Mouse (Mus musculus) MEL (cell line): ENCODE measurements around the gene Akp3. TPM values are rescaled to one million over a fixed set of nuclear protein-coding genes. Genes with fewer than 3 reads are reported as not detected.

Experiments used
- DNase-seq: peaks from one replicate; pipeline ENCODE4 v3.0.0; 2011; ENCODE audit warnings: low read depth, low spot score
- H3K27ac ChIP-seq: 2 replicates; pipeline ENCODE4 v1.5.1; 2012; ENCODE audit warnings: low read depth, mild to moderate bottlenecking, control low read depth, low read length, moderate library complexity; ENCODE audit not compliant: control insufficient read depth
- H3K27me3 ChIP-seq, 2 experiments: fragments of 150-350 bp in 1 of 2; sonication (generic) in 1 of 2; 2 replicates each; pipeline ENCODE4 v1.6.1; 2012; ENCODE audit warnings: low read length in 2 of 2, mild to moderate bottlenecking in 2 of 2, improper control_type of control experiment in 1 of 2, moderate library complexity in 1 of 2; ENCODE audit not compliant: insufficient read depth in 2 of 2, control insufficient read depth in 1 of 2
- H3K36me3 ChIP-seq, 2 experiments: 2 replicates each; pipeline ENCODE4 v1.6.1; 2012 to 2014; ENCODE audit warnings: low read length in 2 of 2, improper control_type of control experiment in 1 of 2, inconsistent platforms in 1 of 2, mild to moderate bottlenecking in 1 of 2; ENCODE audit not compliant: insufficient read depth in 2 of 2, control insufficient read depth in 1 of 2
- H3K4me1 ChIP-seq, 2 experiments: fragments of 150-350 bp in 1 of 2; sonication (generic) in 1 of 2; 2 replicates each; pipeline ENCODE4 v1.6.1; 2012; ENCODE audit warnings: low read length in 2 of 2, improper control_type of control experiment in 1 of 2, mild to moderate bottlenecking in 1 of 2; ENCODE audit not compliant: insufficient read depth in 2 of 2, control insufficient read depth in 1 of 2
- H3K4me3 ChIP-seq, 2 experiments: fragments of 150-350 bp in 1 of 2; sonication (generic) in 1 of 2; 2 replicates each; pipeline ENCODE4 v1.5.1; 2012; ENCODE audit warnings: low read depth in 2 of 2, low read length in 2 of 2, mild to moderate bottlenecking in 2 of 2, moderate library complexity in 2 of 2, control low read depth in 1 of 2, improper control_type of control experiment in 1 of 2; ENCODE audit not compliant: control insufficient read depth in 1 of 2, insufficient read depth in 1 of 2
- H3K79me2 ChIP-seq: 2 replicates; pipeline ENCODE4 v1.6.1; 2012; ENCODE audit warnings: mild to moderate bottlenecking, low read length, moderate library complexity; ENCODE audit not compliant: control insufficient read depth, poor library complexity, insufficient read depth
- H3K9ac ChIP-seq: 2 replicates; pipeline ENCODE4 v1.6.1; 2012; ENCODE audit warnings: low read depth, mild to moderate bottlenecking, control low read depth, low read length, moderate library complexity; ENCODE audit not compliant: control insufficient read depth, poor library complexity, severe bottlenecking
- H3K9me3 ChIP-seq: fragments of 150-350 bp; sonication (generic); replicated peaks from 2 replicates; pipeline ENCODE4 v1.6.1; 2012; ENCODE audit warnings: mild to moderate bottlenecking, low read length, improper control_type of control experiment, moderate library complexity; ENCODE audit not compliant: insufficient read depth
- CHD1 ChIP-seq: IDR thresholded peaks from 2 replicates; pipeline ENCODE4 v1.6.1; 2012; ENCODE audit warnings: low read depth, mild to moderate bottlenecking, inconsistent platforms, low read length, improper control_type of control experiment
- CHD2 ChIP-seq: IDR thresholded peaks from 2 replicates; pipeline ENCODE4 v1.6.1; 2011; ENCODE audit warnings: low read length, improper control_type of control experiment
- E2F4 ChIP-seq: IDR thresholded peaks from 2 replicates; pipeline ENCODE4 v1.6.1; 2011; ENCODE audit warnings: low read depth, low read length, improper control_type of control experiment, borderline replicate concordance
- ETS1 ChIP-seq: IDR thresholded peaks from 2 replicates; pipeline ENCODE4 v1.6.1; 2012; ENCODE audit warnings: low read depth, mild to moderate bottlenecking, inconsistent platforms, low read length, improper control_type of control experiment, moderate library complexity
- GATA1 ChIP-seq: IDR thresholded peaks from 2 replicates; pipeline ENCODE4 v1.6.1; 2011; ENCODE audit warnings: low read depth, low read length, improper control_type of control experiment
- HCFC1 ChIP-seq: IDR thresholded peaks from 2 replicates; pipeline ENCODE4 v1.6.1; 2012; ENCODE audit warnings: low read depth, mild to moderate bottlenecking, inconsistent platforms, low read length, improper control_type of control experiment, moderate library complexity
- JUND ChIP-seq: IDR thresholded peaks from 2 replicates; pipeline ENCODE4 v1.6.1; 2011; ENCODE audit warnings: low read depth, mild to moderate bottlenecking, improper control_type of control experiment, low read length
- KAT2A ChIP-seq: conservative IDR thresholded peaks from 2 replicates; pipeline ENCODE4 v1.6.1; 2012; ENCODE audit warnings: low read depth, low read length, improper control_type of control experiment, inconsistent platforms
- MAFK ChIP-seq: IDR thresholded peaks from 2 replicates; pipeline ENCODE4 v1.6.1; 2011; ENCODE audit warnings: low read depth, mild to moderate bottlenecking, low read length, improper control_type of control experiment, borderline replicate concordance
- MAZ ChIP-seq: IDR thresholded peaks from 2 replicates; pipeline ENCODE4 v1.6.1; 2012; ENCODE audit warnings: low read depth, mild to moderate bottlenecking, inconsistent platforms, low read length, improper control_type of control experiment
- MXI1 ChIP-seq: IDR thresholded peaks from 2 replicates; pipeline ENCODE4 v1.6.1; 2011; ENCODE audit warnings: mild to moderate bottlenecking, low read depth, low read length, improper control_type of control experiment
- MYB ChIP-seq: IDR thresholded peaks from 2 replicates; pipeline ENCODE4 v1.6.1; 2011; ENCODE audit warnings: mild to moderate bottlenecking, low read depth, low read length, improper control_type of control experiment
- MYC ChIP-seq: IDR thresholded peaks from 2 replicates; pipeline ENCODE4 v1.6.1; 2011; ENCODE audit warnings: low read depth, mild to moderate bottlenecking, low read length, improper control_type of control experiment, moderate library complexity
- NRF1 ChIP-seq: IDR thresholded peaks from 2 replicates; pipeline ENCODE4 v1.6.1; 2014; ENCODE audit warnings: low read depth, mild to moderate bottlenecking, inconsistent platforms, low read length, improper control_type of control experiment, moderate library complexity; ENCODE audit not compliant: poor library complexity, insufficient read depth, severe bottlenecking
- POLR2AphosphoS2 ChIP-seq: IDR thresholded peaks from 2 replicates; pipeline ENCODE4 v1.6.1; 2011; ENCODE audit warnings: low read length, improper control_type of control experiment
- POLR2AphosphoS5 ChIP-seq: IDR thresholded peaks from 2 replicates; pipeline ENCODE4 v1.6.1; 2012; ENCODE audit warnings: low read depth, borderline replicate concordance, mild to moderate bottlenecking, inconsistent platforms, low read length, moderate library complexity, mixed read lengths
- SMC3 ChIP-seq: IDR thresholded peaks from 2 replicates; pipeline ENCODE4 v1.6.1; 2011; ENCODE audit warnings: low read depth, low read length, improper control_type of control experiment
- TAL1 ChIP-seq: IDR thresholded peaks from 2 replicates; pipeline ENCODE4 v1.6.1; 2012; ENCODE audit warnings: mild to moderate bottlenecking, inconsistent platforms, low read length, moderate library complexity, mixed read lengths
- TBP ChIP-seq: IDR thresholded peaks from 2 replicates; pipeline ENCODE4 v1.8.0; 2011; ENCODE audit warnings: low read depth, low read length, improper control_type of control experiment
- TCF12 ChIP-seq: IDR thresholded peaks from 2 replicates; pipeline ENCODE4 v1.6.1; 2014; ENCODE audit warnings: low read depth, mild to moderate bottlenecking, inconsistent platforms, low read length, improper control_type of control experiment, moderate library complexity
- UBTF ChIP-seq: IDR thresholded peaks from 2 replicates; pipeline ENCODE4 v1.6.1; 2012; ENCODE audit warnings: low read depth, mild to moderate bottlenecking, inconsistent platforms, low read length, improper control_type of control experiment, moderate library complexity, borderline replicate concordance; ENCODE audit not compliant: insufficient read depth
- USF2 ChIP-seq, 2 experiments: IDR thresholded peaks; 2 replicates each; pipeline ENCODE4 v1.6.1; 2011 to 2012; ENCODE audit warnings: improper control_type of control experiment in 2 of 2, low read length in 2 of 2, borderline replicate concordance in 1 of 2, inconsistent platforms in 1 of 2, low read depth in 1 of 2, mild to moderate bottlenecking in 1 of 2; ENCODE audit not compliant: insufficient read depth in 1 of 2
- ZKSCAN1 ChIP-seq: IDR thresholded peaks from 2 replicates; pipeline ENCODE4 v1.6.1; 2012; ENCODE audit warnings: low read depth, mild to moderate bottlenecking, inconsistent platforms, low read length, improper control_type of control experiment, moderate library complexity
- ZMIZ1 ChIP-seq: IDR thresholded peaks from 2 replicates; pipeline ENCODE4 v1.6.1; 2012; ENCODE audit warnings: low read depth, mild to moderate bottlenecking, inconsistent platforms, low read length, improper control_type of control experiment, moderate library complexity
- ZNF384 ChIP-seq: IDR thresholded peaks from 2 replicates; pipeline ENCODE4 v1.6.1; 2012; ENCODE audit warnings: low read depth, mild to moderate bottlenecking, inconsistent platforms, low read length, improper control_type of control experiment
- polyA plus RNA-seq, 2 experiments: library from polyadenylated mRNA; stranded (reverse) in 1 of 2; unstranded in 1 of 2; fragments of >175 nt in 1 of 2; fragments of >200 nt in 1 of 2; gene quantifications; 2 replicates each; pipeline versions ENCODE4 v1.2.1 to v1.2.4; 2012; ENCODE audit warnings: low replicate concordance in 2 of 2, low read depth in 1 of 2; ENCODE audit not compliant: insufficient read length in 2 of 2, insufficient read depth in 1 of 2, missing spikeins in 1 of 2
- total RNA-seq: library from RNA; depleted of rRNA; stranded (reverse); fragments of 300-350 nt; gene quantifications from 2 replicates; pipeline ENCODE4 v1.2.3, GENCODE M21; 2012

The Akp3 gene
- total and polyA plus RNA-seq, 3 experiments: 0.04 TPM; not detected in 2

GRCm38 (mm10) chr1:87089828-87090227, 34.9 kb upstream of the Akp3 start, which contains the start of gene Alppl2:
Alppl2 (minus strand) TSS chr1:87089928.
- Histone ChIP-seq H3K4me3 (no peak within 1 kb of the TSS), H3K9ac (no peak within 1 kb of the TSS), H3K4me1 (no peaks in the 10 kb centered on the region), H3K9me3 (no peaks in the 10 kb centered on the region), H3K79me2 (no peaks in the 10 kb centered on the region), H3K27ac (no peak within 1 kb of the TSS), H3K27me3 (no peaks in the 10 kb centered on the region), H3K36me3 (no peaks in the 10 kb centered on the region)
- no peak for DNase-seq
- TF ChIP-seq POLR2AphosphoS2 (no peak), ZMIZ1 (no peak), ZNF384 (no peak), TAL1 (no peak), E2F4 (no peak), JUND (no peak), USF2 (IDR thresholded peaks at IDR 0.05; ENCODE audit: borderline replicate concordance in 1 of 2, insufficient read depth in 1 of 2, low read depth in 1 of 2, low read length in 2 of 2) (no peak), HCFC1 (no peak), ETS1 (no peak), POLR2AphosphoS5 (no peak), MAZ (no peak), TBP (no peak), GATA1 (no peak), TCF12 (no peak), NRF1 (no peak), MAFK (no peak)

- Histone ChIP-seq H3K27me3 (no peaks in the 10 kb centered on the region), H3K27ac (no peak overlapping the region), H3K9me3 (no peaks in the 10 kb centered on the region), H3K36me3 (no peaks in the 10 kb centered on the region), H3K9ac (no peak overlapping the region), H3K4me3 (no peak overlapping the region), H3K79me2 (no peaks in the 10 kb centered on the region), H3K4me1 (no peaks in the 10 kb centered on the region; a peak in 2 of 4 replicates)
- DNase-seq: no peak
- TF ChIP-seq ZMIZ1 (no peak), MXI1 (no peak), MYB (no peak), HCFC1 (no peak), SMC3 (no peak), MYC (no peak), UBTF (no peak), NRF1 (no peak), MAZ (no peak), ZKSCAN1 (no peak), CHD2 (no peak), POLR2AphosphoS5 (no peak), KAT2A (no peak), TBP (no peak), CHD1 (no peak)
Measured at GRCm38 (mm10) chr1:87095642-87096041, 29.1 kb upstream of the Akp3 start.
